Mouse (Mus musculus) E14TG2a.4 (cell line): ENCODE measurements around the gene Bmp2.

Source experiments
- CTCF ChIP-seq: conservative IDR thresholded peaks from 2 replicates; pipeline ENCODE4 v1.5.1; 2014; ENCODE audit warnings: low read length
- NANOG ChIP-seq: IDR thresholded peaks from 2 replicates; pipeline ENCODE4 v1.6.1; 2014; ENCODE audit warnings: borderline replicate concordance, low read length, mixed read lengths

- TF ChIP-seq CTCF (no peak), NANOG (no peak)
These were observed 29.8 kb upstream of the Bmp2 start for GRCm38 (mm10) chr2:133522121-133522520.
